Mouse (Mus musculus): ENCODE measurements around the gene 4933415A04Rik.

DNA sequence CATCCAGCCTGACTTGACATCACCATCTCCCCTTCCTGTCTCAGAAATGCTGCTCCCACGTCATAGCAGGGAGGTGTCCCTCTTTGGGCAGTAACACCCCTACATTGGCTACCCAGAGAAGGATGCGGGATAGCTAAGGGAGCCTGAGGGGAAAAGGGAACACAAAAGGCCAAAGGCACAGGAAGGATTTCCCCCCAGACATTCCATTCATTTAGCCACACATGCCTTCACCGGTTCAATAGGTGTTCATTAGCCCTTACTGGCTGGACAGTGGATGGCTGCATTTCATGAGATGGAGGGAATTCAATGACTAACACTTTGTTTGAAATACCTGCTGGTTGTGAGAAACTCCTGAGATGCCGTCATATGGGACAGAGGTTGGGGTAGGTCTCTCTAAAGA, 40.2 kb upstream of the 4933415A04Rik start:
- TF ChIP-seq GABPA (IDR thresholded peaks at IDR 0.05; ENCODE audit: low read depth, low read length), result no peak
- no peak for TF ChIP-seq CTCF (IDR thresholded peaks at IDR 0.05 in 2 of 3, conservative IDR thresholded peaks at IDR 0.05 in 1 of 3; ENCODE audit: control insufficient read depth in 1 of 3, insufficient read depth in 1 of 3, low read depth in 2 of 3, low read length in 3 of 3, poor library complexity in 1 of 3, severe bottlenecking in 1 of 3)
- TF ChIP-seq ELF1 (IDR thresholded peaks at IDR 0.05; ENCODE audit: low read depth, low read length), result no peak
- TF ChIP-seq EP300 (IDR thresholded peaks at IDR 0.05; ENCODE audit: low read depth in 1 of 2, low read length in 2 of 2), result no peak
- TF ChIP-seq E2F4 (IDR thresholded peaks at IDR 0.05; ENCODE audit: borderline replicate concordance, low read depth, low read length), result no peak
- no peak for TF ChIP-seq ZMIZ1 (IDR thresholded peaks at IDR 0.05; ENCODE audit: low read depth, low read length)
- no peak for TF ChIP-seq USF1 (IDR thresholded peaks at IDR 0.05; ENCODE audit: low read depth, low read length)
- no peak for TF ChIP-seq TAL1 (IDR thresholded peaks at IDR 0.05; ENCODE audit: low read length)
- no peak for TF ChIP-seq POLR2AphosphoS2 (IDR thresholded peaks at IDR 0.05; ENCODE audit: low read length)
- TF ChIP-seq POLR2AphosphoS5 (IDR thresholded peaks at IDR 0.05; ENCODE audit: borderline replicate concordance, low read depth, low read length), result no peak
